Mouse (Mus musculus): ENCODE measurements around the gene Acsm4. TPM values are rescaled to one million over a fixed set of nuclear protein-coding genes. Genes with fewer than 3 reads are reported as not detected.

Acsm4 gene
- polyA plus RNA-seq, 1 experiment from 2014 or later, result not detected

Other genes starting within 250 kb of the Acsm4 start
- not detected in 2 replicates for gene Gp2, start 230.7 kb upstream of the Acsm4 start, polyA plus RNA-seq (2015; fragmentation: Nextera tagmentation; extraction: Ambion mirVana)
- not detected in 2 replicates for gene Umod, start 210.7 kb upstream of the Acsm4 start, polyA plus RNA-seq (2015; fragmentation: Nextera tagmentation; extraction: Ambion mirVana)
- gene Acsm5, start 170.6 kb upstream of the Acsm4 start, polyA plus RNA-seq (2015; fragmentation: Nextera tagmentation; extraction: Ambion mirVana), result not detected in 2 replicates
- 0.36 and 0.49 TPM in 2 replicates for gene Pdilt, start 166.5 kb upstream of the Acsm4 start, polyA plus RNA-seq (2015; fragmentation: Nextera tagmentation; extraction: Ambion mirVana)
- gene Acsm2, start 135.7 kb upstream of the Acsm4 start, polyA plus RNA-seq (2015; fragmentation: Nextera tagmentation; extraction: Ambion mirVana), result not detected in 2 replicates
- not detected in 2 replicates for gene Acsm1, start 83.0 kb upstream of the Acsm4 start, polyA plus RNA-seq (2015; fragmentation: Nextera tagmentation; extraction: Ambion mirVana)
- gene Thumpd1, start 30.8 kb downstream of the Acsm4 start, polyA plus RNA-seq (2015; fragmentation: Nextera tagmentation; extraction: Ambion mirVana), result 67.5 and 73.4 TPM in 2 replicates
- gene Acsm3, start 70.9 kb downstream of the Acsm4 start, polyA plus RNA-seq (2015; fragmentation: Nextera tagmentation; extraction: Ambion mirVana), result 0.29 and 0.38 TPM in 2 replicates
- 12.7 and 13.4 TPM in 2 replicates for gene Rexo5, start 104.0 kb downstream of the Acsm4 start, polyA plus RNA-seq (2015; fragmentation: Nextera tagmentation; extraction: Ambion mirVana)
- 18.1 and 19.6 TPM in 2 replicates for gene Eri2, start 104.0 kb downstream of the Acsm4 start, polyA plus RNA-seq (2015; fragmentation: Nextera tagmentation; extraction: Ambion mirVana)
- gene Lyrm1, start 205.8 kb downstream of the Acsm4 start, polyA plus RNA-seq (2015; fragmentation: Nextera tagmentation; extraction: Ambion mirVana), result 20.0 and 20.1 TPM in 2 replicates
- 15.3 and 17.7 TPM in 2 replicates for gene Dcun1d3, start 206.3 kb downstream of the Acsm4 start, polyA plus RNA-seq (2015; fragmentation: Nextera tagmentation; extraction: Ambion mirVana)

Measured in neural tube, embryonic 13.5 days (tissue).